Mouse (Mus musculus) myocyte (in vitro differentiated cells): ENCODE results near the gene St5.

Experiments used
- POLR2A ChIP-seq: IDR thresholded peaks from one replicate; pipeline ENCODE4 v1.6.1; 2011; ENCODE audit warnings: low read depth, mild to moderate bottlenecking, control low read depth, moderate library complexity; ENCODE audit not compliant: insufficient read length
- USF1 ChIP-seq: IDR thresholded peaks from one replicate; pipeline ENCODE4 v1.6.1; 2011; ENCODE audit warnings: low read depth, mild to moderate bottlenecking, control low read depth, moderate library complexity

GRCm38 (mm10) chr7:109594845-109595531 is 108.4 kb downstream of the St5 start:
- TF ChIP-seq USF1 (no peak), POLR2A (no peak)
